Mouse (Mus musculus): ENCODE data around the gene Slc38a1. TPM values are rescaled to one million over a fixed set of nuclear protein-coding genes. Genes with fewer than 3 reads are reported as not detected.

The Slc38a1 gene
- polyA plus RNA-seq, 1 experiment from 2014 or later: 54.0 TPM

GRCm38 (mm10) chr15:96583371-96584008 is 59.2 kb downstream of the Slc38a1 start:
- ATAC-seq (ENCODE audit: insufficient number of reproducible peaks, low FRiP score, low TSS enrichment, low read depth): no peak
- H3K9me3 ChIP-seq: no peaks in the 10 kb centered on the region
- no peaks in the 10 kb centered on the region for H3K27me3 ChIP-seq
- WGBS: 89% methylated on average over 15 of the region's 15 CpGs
- H3K27ac ChIP-seq: no peak overlapping the region
- no peak overlapping the region for H3K9ac ChIP-seq
- H3K4me2 ChIP-seq: no peak overlapping the region
- peaks cover 65% of the 10 kb centered on the region for H3K36me3 ChIP-seq
- no peaks in the 10 kb centered on the region for H3K4me1 ChIP-seq
- H3K4me3 ChIP-seq: no peak overlapping the region

- Histone ChIP-seq H3K36me3 (peaks cover 54% of the 10 kb centered on the region), H3K4me1 (no peaks in the 10 kb centered on the region), H3K4me2 (no peak overlapping the region), H3K9me3 (no peaks in the 10 kb centered on the region), H3K4me3 (no peak overlapping the region), H3K27me3 (no peaks in the 10 kb centered on the region), H3K9ac (no peak overlapping the region), H3K27ac (no peak overlapping the region)
- WGBS: 95% methylated on average over 5 of the region's 5 CpGs
- no peak for ATAC-seq (ENCODE audit: insufficient number of reproducible peaks, low FRiP score, low TSS enrichment, low read depth)
Observed at GRCm38 (mm10) chr15:96576998-96577397, 65.7 kb downstream of the Slc38a1 start.

- WGBS: 37% methylated on average over 2 of the region's 2 CpGs
- H3K4me3 ChIP-seq: no peak overlapping the region
- peaks cover 8% of the 10 kb centered on the region for H3K4me1 ChIP-seq
- H3K9me3 ChIP-seq: no peaks in the 10 kb centered on the region
- H3K9ac ChIP-seq: no peak overlapping the region
- no peak overlapping the region for H3K27ac ChIP-seq
- no peaks in the 10 kb centered on the region for H3K27me3 ChIP-seq
- H3K36me3 ChIP-seq: no peaks in the 10 kb centered on the region
- no peak overlapping the region for H3K4me2 ChIP-seq
- ATAC-seq (ENCODE audit: insufficient number of reproducible peaks, low FRiP score, low TSS enrichment, low read depth): no peak
Observed at GRCm38 (mm10) chr15:96568983-96569363, 73.7 kb downstream of the Slc38a1 start.

GRCm38 (mm10) chr15:96568271-96568982 is 74.3 kb downstream of the Slc38a1 start:
- WGBS: 51% methylated on average over 13 of the region's 13 CpGs
- H3K4me1 ChIP-seq: peaks cover 8% of the 10 kb centered on the region
- no peak overlapping the region for H3K27ac ChIP-seq
- no peak overlapping the region for H3K4me3 ChIP-seq
- H3K27me3 ChIP-seq: no peaks in the 10 kb centered on the region
- H3K36me3 ChIP-seq: no peaks in the 10 kb centered on the region
- ATAC-seq (ENCODE audit: insufficient number of reproducible peaks, low FRiP score, low TSS enrichment, low read depth): no peak
- H3K4me2 ChIP-seq: no peak overlapping the region
- H3K9ac ChIP-seq: no peak overlapping the region
- no peaks in the 10 kb centered on the region for H3K9me3 ChIP-seq

- WGBS: 10% methylated on average over 14 of the region's 14 CpGs
- H3K4me3 ChIP-seq: peak overlapping the region; percentile 40
- ATAC-seq (ENCODE audit: insufficient number of reproducible peaks, low FRiP score, low TSS enrichment, low read depth): 0 out of 2 replicates have a peak, but pooled peaks have one; percentile 44
- no peak overlapping the region for H3K27ac ChIP-seq
- 0 out of 2 replicates have a peak overlapping the region, but pooled peaks have one; percentile 10 for H3K9ac ChIP-seq
- no peaks in the 10 kb centered on the region for H3K27me3 ChIP-seq
- no peaks in the 10 kb centered on the region for H3K36me3 ChIP-seq
- H3K4me2 ChIP-seq: peak overlapping the region; percentile 48
- no peaks in the 10 kb centered on the region for H3K9me3 ChIP-seq
- peaks cover 8% of the 10 kb centered on the region for H3K4me1 ChIP-seq
Observed at GRCm38 (mm10) chr15:96566850-96567271, 75.9 kb downstream of the Slc38a1 start.

GRCm38 (mm10) chr15:96563852-96564251 is 78.9 kb downstream of the Slc38a1 start:
- Histone ChIP-seq H3K9me3 (no peaks in the 10 kb centered on the region), H3K4me2 (no peak overlapping the region), H3K9ac (no peak overlapping the region), H3K27me3 (no peaks in the 10 kb centered on the region), H3K4me1 (peaks cover 8% of the 10 kb centered on the region), H3K27ac (no peak overlapping the region), H3K4me3 (no peak overlapping the region), H3K36me3 (no peaks in the 10 kb centered on the region)
- 62% methylated on average over 1 of the region's 1 CpGs for WGBS
- ATAC-seq (ENCODE audit: insufficient number of reproducible peaks, low FRiP score, low TSS enrichment, low read depth): no peak

- Histone ChIP-seq H3K36me3 (no peaks in the 10 kb centered on the region), H3K4me2 (no peak overlapping the region), H3K9ac (no peak overlapping the region), H3K4me3 (no peak overlapping the region), H3K9me3 (no peaks in the 10 kb centered on the region), H3K27me3 (no peaks in the 10 kb centered on the region), H3K27ac (no peak overlapping the region), H3K4me1 (peaks cover 8% of the 10 kb centered on the region)
- 97% methylated on average over 5 of the region's 5 CpGs for WGBS
- ATAC-seq (ENCODE audit: insufficient number of reproducible peaks, low FRiP score, low TSS enrichment, low read depth): no peak
Observed at GRCm38 (mm10) chr15:96562521-96562920, 80.2 kb downstream of the Slc38a1 start.

GRCm38 (mm10) chr15:96560576-96561298 is 82.0 kb downstream of the Slc38a1 start:
- no peaks in the 10 kb centered on the region for H3K9me3 ChIP-seq
- H3K4me3 ChIP-seq: no peak overlapping the region
- no peaks in the 10 kb centered on the region for H3K36me3 ChIP-seq
- H3K9ac ChIP-seq: no peak overlapping the region
- 79% methylated on average over 14 of the region's 14 CpGs for WGBS
- no peak for ATAC-seq (ENCODE audit: insufficient number of reproducible peaks, low FRiP score, low TSS enrichment, low read depth)
- H3K27me3 ChIP-seq: no peaks in the 10 kb centered on the region
- H3K4me2 ChIP-seq: no peak overlapping the region
- H3K4me1 ChIP-seq: no peaks in the 10 kb centered on the region
- H3K27ac ChIP-seq: no peak overlapping the region

- Histone ChIP-seq H3K27me3 (no peaks in the 10 kb centered on the region), H3K4me1 (peaks cover 9% of the 10 kb centered on the region), H3K27ac (no peak overlapping the region), H3K36me3 (no peaks in the 10 kb centered on the region), H3K9ac (no peak overlapping the region), H3K4me3 (no peak overlapping the region), H3K9me3 (no peaks in the 10 kb centered on the region), H3K4me2 (no peak overlapping the region)
- ATAC-seq (ENCODE audit: insufficient number of reproducible peaks, low FRiP score, low TSS enrichment, low read depth): peak; percentile 69; the same call in 1 of the 2 replicates
- 58% methylated on average over 9 of the region's 9 CpGs for WGBS
Observed at GRCm38 (mm10) chr15:96551569-96552380, 90.9 kb downstream of the Slc38a1 start.

GRCm38 (mm10) chr15:96551107-96551506 is 91.6 kb downstream of the Slc38a1 start:
- Histone ChIP-seq H3K4me2 (no peak overlapping the region), H3K4me1 (peaks cover 9% of the 10 kb centered on the region), H3K9me3 (no peaks in the 10 kb centered on the region), H3K27ac (no peak overlapping the region), H3K4me3 (no peak overlapping the region), H3K27me3 (no peaks in the 10 kb centered on the region), H3K9ac (no peak overlapping the region), H3K36me3 (no peaks in the 10 kb centered on the region)
- ATAC-seq (ENCODE audit: insufficient number of reproducible peaks, low FRiP score, low TSS enrichment, low read depth): no peak
- 91% methylated on average over 8 of the region's 8 CpGs for WGBS

GRCm38 (mm10) chr15:96548363-96548762 is 94.3 kb downstream of the Slc38a1 start:
- Histone ChIP-seq H3K4me1 (peaks cover 9% of the 10 kb centered on the region), H3K4me2 (no peak overlapping the region), H3K27me3 (no peaks in the 10 kb centered on the region), H3K9ac (no peak overlapping the region), H3K4me3 (no peak overlapping the region), H3K9me3 (no peaks in the 10 kb centered on the region), H3K36me3 (no peaks in the 10 kb centered on the region), H3K27ac (peak overlapping the region; percentile 74; the same call in 1 of the 2 replicates)
- 87% methylated on average over 9 of the region's 9 CpGs for WGBS
- ATAC-seq (ENCODE audit: insufficient number of reproducible peaks, low FRiP score, low TSS enrichment, low read depth): no peak

Measured in limb, embryonic 15.5 days (tissue).